Mouse (Mus musculus) E14TG2a.4 (cell line): ENCODE measurements around the gene Pigh.

ENCODE experiments used
- CTCF ChIP-seq: conservative IDR thresholded peaks from 2 replicates; pipeline ENCODE4 v1.5.1; 2014; ENCODE audit warnings: low read length
- NANOG ChIP-seq: IDR thresholded peaks from 2 replicates; pipeline ENCODE4 v1.6.1; 2014; ENCODE audit warnings: borderline replicate concordance, low read length, mixed read lengths
- POU5F1 ChIP-seq: IDR thresholded peaks from 2 replicates; pipeline ENCODE4 v1.6.1; 2014; ENCODE audit warnings: low read length, borderline replicate concordance

GRCm38 (mm10) chr12:79103773-79104172 lies 14.3 kb upstream of the Pigh start:
- no peak for TF ChIP-seq CTCF
- TF ChIP-seq NANOG = no peak
- no peak for TF ChIP-seq POU5F1
